Mouse (Mus musculus): ENCODE measurements around the gene Bcar1.

DNA sequence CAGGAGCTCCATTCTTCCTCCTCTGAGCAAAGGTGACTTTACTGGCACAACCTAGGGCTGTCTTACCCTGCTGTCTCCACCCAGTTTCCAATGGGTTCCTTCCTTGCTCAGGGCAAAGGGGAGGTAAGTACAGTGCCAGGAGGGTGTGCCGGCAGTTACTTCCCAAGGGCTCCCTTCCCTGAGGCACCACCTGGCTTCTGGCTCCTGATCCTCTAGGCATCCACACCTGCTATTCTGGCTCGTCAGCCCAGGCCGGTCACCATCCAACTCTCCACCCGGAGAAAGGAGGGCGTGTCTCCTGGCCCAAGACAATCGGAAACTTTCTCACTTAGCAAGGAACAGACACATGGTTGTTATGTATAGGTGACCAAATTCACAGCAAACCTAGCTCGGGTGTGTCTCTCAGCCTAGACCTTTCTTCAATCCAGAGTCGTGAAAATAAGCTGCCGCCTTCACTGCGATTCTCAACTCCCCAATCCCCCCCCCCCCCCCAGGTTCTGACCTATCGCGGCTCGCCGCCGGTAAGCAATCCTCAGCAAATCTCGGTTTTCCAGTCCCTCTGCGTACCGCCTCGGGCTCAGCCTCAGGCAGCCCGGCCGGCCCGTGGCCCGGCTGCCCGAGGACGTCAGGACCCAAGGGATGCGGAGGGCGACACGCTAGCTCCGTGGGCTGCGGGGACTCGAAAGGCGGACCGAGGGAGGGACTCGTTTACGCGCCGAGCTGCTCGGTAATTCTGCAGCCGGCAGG is 12.2 kb downstream of the Bcar1 start:
- TF ChIP-seq GATA1 (IDR thresholded peaks at IDR 0.05; ENCODE audit: borderline replicate concordance, low read length): no peak
- TF ChIP-seq FLI1 (IDR thresholded peaks at IDR 0.05; ENCODE audit: low read length): no peak

Measured in megakaryocyte, embryonic 14.5 days (primary cell).